In genomic region chr1:165641786-165642771, GRCm38 (mm10) we compare ENCODE assay signal across 8 mouse cellular contexts. TPM values are rescaled to one million over a fixed set of nuclear protein-coding genes. Genes with fewer than 3 reads are reported as not detected.
A peak's percentile ranks its signal among the peaks of the same experiment; 100 is the strongest.
DNase-seq lines count a peak whose midpoint lies in the region; ATAC-seq and TF ChIP-seq lines count a peak whose summit lies in the region.

No protein-coding gene starts in this region.

- WGBS in heart, embryonic 10.5 days: under 1% methylated on average over 75 of the region's 75 CpGs
- WGBS in kidney, embryonic 14.5 days: under 1% methylated on average over 75 of the region's 75 CpGs
- under 1% methylated on average over 75 of the region's 75 CpGs for WGBS in limb, embryonic 15.5 days
- WGBS in midbrain, postnatal 0 days: under 1% methylated on average over 75 of the region's 75 CpGs

- H3K9me3 ChIP-seq in heart, embryonic 10.5 days: no peaks in the 10 kb centered on the region
- no peaks in the 10 kb centered on the region for H3K9me3 ChIP-seq in kidney, embryonic 14.5 days (ENCODE audit: control insufficient read depth, low read length)
- H3K9me3 ChIP-seq in limb, embryonic 15.5 days: no peaks in the 10 kb centered on the region
- no peaks in the 10 kb centered on the region for H3K9me3 ChIP-seq in midbrain, postnatal 0 days (ENCODE audit: low read length)

- TF ChIP-seq POLR2A in bone marrow macrophage, adult 2 months (IDR thresholded peaks at IDR 0.05; ENCODE audit: borderline replicate concordance, low read depth, low read length): 0 out of 2 replicates have a peak, but pooled peaks have one; percentile 49
- peak; percentile 81 for TF ChIP-seq POLR2A in embryonic fibroblast, embryonic 13.5 days (IDR thresholded peaks at IDR 0.05; ENCODE audit: low read depth, low read length)

- no peak for TF ChIP-seq CTCF in bone marrow macrophage, adult 2 months (IDR thresholded peaks at IDR 0.05; ENCODE audit: low read depth, low read length)
- no peak for TF ChIP-seq CTCF in embryonic fibroblast, embryonic 13.5 days (IDR thresholded peaks at IDR 0.05; ENCODE audit: borderline replicate concordance, insufficient read depth, low read length)
- TF ChIP-seq CTCF in midbrain, postnatal 0 days (IDR thresholded peaks at IDR 0.05): no peak

- peak; percentile 83 for ATAC-seq in kidney, embryonic 14.5 days (ENCODE audit: low FRiP score, low TSS enrichment)
- peak; percentile 79 for ATAC-seq in limb, embryonic 15.5 days (ENCODE audit: insufficient number of reproducible peaks, low FRiP score, low TSS enrichment, low read depth)
- ATAC-seq in midbrain, postnatal 0 days (ENCODE audit: low FRiP score): peak; percentile 83

- peaks cover 28% of the 10 kb centered on the region for H3K4me1 ChIP-seq in bone marrow macrophage, adult 2 months (ENCODE audit: control insufficient read depth, insufficient read depth, low read length)
- H3K4me1 ChIP-seq in embryonic fibroblast, embryonic 13.5 days (ENCODE audit: control insufficient read depth, insufficient read depth, low read length): peaks cover 3% of the 10 kb centered on the region; the same call in 1 of the 2 replicates
- H3K4me1 ChIP-seq in heart, embryonic 10.5 days: peaks cover 13% of the 10 kb centered on the region
- H3K4me1 ChIP-seq in kidney, embryonic 14.5 days (ENCODE audit: control insufficient read depth, insufficient read depth, low read length): no peaks in the 10 kb centered on the region
- H3K4me1 ChIP-seq in limb, embryonic 15.5 days: 0 out of 2 replicates have a peak, but pooled peaks cover 7% of the 10 kb centered on the region
- H3K4me1 ChIP-seq in midbrain, postnatal 0 days (ENCODE audit: insufficient read depth, low read length): no peaks in the 10 kb centered on the region

- H3K9ac ChIP-seq in kidney, embryonic 14.5 days (ENCODE audit: low read depth, low read length): peak overlapping the region; percentile 93
- H3K9ac ChIP-seq in limb, embryonic 15.5 days: peak overlapping the region; percentile 92
- H3K9ac ChIP-seq in midbrain, postnatal 0 days (replicated peaks; ENCODE audit: low read length, poor library complexity, severe bottlenecking): peak overlapping the region; percentile 94

- H3K36me3 ChIP-seq in heart, embryonic 10.5 days: peaks cover under 1% of the 10 kb centered on the region
- no peaks in the 10 kb centered on the region for H3K36me3 ChIP-seq in kidney, embryonic 14.5 days (ENCODE audit: control insufficient read depth, insufficient read depth, low read length)
- no peaks in the 10 kb centered on the region for H3K36me3 ChIP-seq in limb, embryonic 15.5 days
- no peaks in the 10 kb centered on the region for H3K36me3 ChIP-seq in midbrain, postnatal 0 days (ENCODE audit: insufficient read depth, low read length)

- H3K4me2 ChIP-seq in kidney, embryonic 14.5 days (replicated peaks; ENCODE audit: low read depth, low read length): peak overlapping the region; percentile 66
- peak overlapping the region; percentile 64 for H3K4me2 ChIP-seq in limb, embryonic 15.5 days
- peak overlapping the region; percentile 74 for H3K4me2 ChIP-seq in midbrain, postnatal 0 days (ENCODE audit: low read depth, low read length, poor library complexity, severe bottlenecking)

- DNase-seq in A20 (ENCODE audit: low read depth, low spot score): peak; percentile 91
- peak; percentile 91 for DNase-seq in heart, embryonic 10.5 days (ENCODE audit: low spot score)
- peak; percentile 88 for DNase-seq in midbrain, postnatal 0 days (ENCODE audit: low spot score)
- peak; percentile 92 to 93 for DNase-seq in spleen, postnatal 10 days (ENCODE audit: low spot score in 2 of 2)

- H3K4me3 ChIP-seq in bone marrow macrophage, adult 2 months (ENCODE audit: insufficient read depth, low read length): peak overlapping the region; percentile 72
- peak overlapping the region; percentile 92 for H3K4me3 ChIP-seq in embryonic fibroblast, embryonic 13.5 days (ENCODE audit: insufficient read depth, low read length)
- H3K4me3 ChIP-seq in heart, embryonic 10.5 days: peak overlapping the region; percentile 88
- H3K4me3 ChIP-seq in kidney, embryonic 14.5 days (ENCODE audit: low read length): peak overlapping the region; percentile 81
- H3K4me3 ChIP-seq in limb, embryonic 15.5 days: peak overlapping the region; percentile 81
- peak overlapping the region; percentile 88 for H3K4me3 ChIP-seq in midbrain, postnatal 0 days (ENCODE audit: low read depth, low read length)

- no peaks in the 10 kb centered on the region for H3K27me3 ChIP-seq in heart, embryonic 10.5 days (ENCODE audit: insufficient read depth, poor library complexity, severe bottlenecking)
- H3K27me3 ChIP-seq in kidney, embryonic 14.5 days (ENCODE audit: control insufficient read depth, insufficient read depth, low read length): no peaks in the 10 kb centered on the region
- H3K27me3 ChIP-seq in limb, embryonic 15.5 days: no peaks in the 10 kb centered on the region
- H3K27me3 ChIP-seq in midbrain, postnatal 0 days (ENCODE audit: insufficient read depth, low read length): no peaks in the 10 kb centered on the region

- peak overlapping the region; percentile 59 for H3K27ac ChIP-seq in bone marrow macrophage, adult 2 months (ENCODE audit: insufficient read depth, low read depth, low read length)
- peak overlapping the region; percentile 87 for H3K27ac ChIP-seq in embryonic fibroblast, embryonic 13.5 days (ENCODE audit: insufficient read depth, low read length)
- H3K27ac ChIP-seq in heart, embryonic 10.5 days: peak overlapping the region; percentile 99
- H3K27ac ChIP-seq in kidney, embryonic 14.5 days (ENCODE audit: low read depth, low read length): peak overlapping the region; percentile 94
- H3K27ac ChIP-seq in limb, embryonic 15.5 days: peak overlapping the region; percentile 98
- H3K27ac ChIP-seq in midbrain, postnatal 0 days (ENCODE audit: low read depth, low read length): peak overlapping the region; percentile 98

RNA-seq across cellular contexts. Expression of gene Mpzl1, which starts 7.7 kb away (rescaled TPM):
- polyA plus RNA-seq in bone marrow macrophage, adult 2 months (2012; ENCODE audit: insufficient read depth, insufficient read length, missing spikeins): 2.8 and 5.4 TPM in 2 replicates
- polyA plus RNA-seq in embryonic fibroblast, embryonic 13.5 days (2011; ENCODE audit: insufficient read length, low read depth, missing spikeins): 65.4 and 89.6 TPM in 2 replicates
- polyA plus RNA-seq in heart, embryonic 10.5 days (2016; fragmentation: Nextera tagmentation; extraction: Ambion mirVana): 138 and 170 TPM in 2 replicates
- polyA plus RNA-seq in kidney, embryonic 14.5 days (2014; fragmentation: Nextera tagmentation; extraction: Ambion mirVana): 196 and 253 TPM in 2 replicates
- polyA plus RNA-seq in limb, embryonic 15.5 days (2015; fragmentation: Nextera tagmentation; extraction: Ambion mirVana): 165 and 169 TPM in 2 replicates
- 29.7 and 38.2 TPM in 2 replicates for total RNA-seq in midbrain, postnatal 0 days (2014; rRNA removed)
- 138 and 146 TPM in 2 replicates for polyA plus RNA-seq in midbrain, postnatal 0 days (2015; fragmentation: Nextera tagmentation; extraction: Ambion mirVana)

Comparison
In these comparisons a context has a peak if more than half of its experiments do, and no peak if none do; other contexts are left out.
1. Peak in every context shown above with its lines: DNase-seq, ATAC-seq, H3K4me3 ChIP-seq and H3K27ac ChIP-seq.
2. RNA of gene Mpzl1, which starts 7.7 kb away (polyA plus RNA-seq): 196 to 253 TPM in kidney, embryonic 14.5 days, 138 to 170 TPM in heart, embryonic 10.5 days, 165 to 169 TPM in limb, embryonic 15.5 days, 138 to 146 TPM in midbrain, postnatal 0 days and 65.4 to 89.6 TPM in embryonic fibroblast, embryonic 13.5 days; 2.8 to 5.4 TPM in bone marrow macrophage, adult 2 months; every median in the first group is over 10 times any median in the second.